Mouse (Mus musculus) C2C12 (cell line): ENCODE data around the gene Ppip5k1. TPM values are rescaled to one million over a fixed set of nuclear protein-coding genes. Genes with fewer than 3 reads are reported as not detected.
A peak's percentile ranks its signal among the peaks of the same experiment; 100 is the strongest.

Source experiments
- H3K27me3 ChIP-seq: one replicate; pipeline ENCODE4 v1.6.1; 2011; ENCODE audit not compliant: control insufficient read depth, insufficient read depth, insufficient read length
- H3K36me3 ChIP-seq: one replicate; pipeline ENCODE4 v1.6.1; 2011; ENCODE audit not compliant: control insufficient read depth, insufficient read depth
- H3K4me3 ChIP-seq: one replicate; pipeline ENCODE4 v1.5.1; 2011; ENCODE audit warnings: mild to moderate bottlenecking, control low read depth; ENCODE audit not compliant: poor library complexity, insufficient read depth, severe bottlenecking
- H3K79me2 ChIP-seq: one replicate; pipeline ENCODE4 v1.6.1; 2011; ENCODE audit not compliant: control insufficient read depth, insufficient read depth
- H3K79me3 ChIP-seq: one replicate; pipeline ENCODE4 v1.6.1; 2011; ENCODE audit warnings: low read depth, control low read depth
- H3ac ChIP-seq: one replicate; pipeline ENCODE3; 2011; ENCODE audit warnings: low read depth; ENCODE audit not compliant: control insufficient read depth, insufficient read length
- CEBPB ChIP-seq: IDR thresholded peaks from one replicate; pipeline ENCODE4 v1.6.1; 2011; ENCODE audit warnings: low read depth, mild to moderate bottlenecking, control low read depth, moderate library complexity
- CTCF ChIP-seq: IDR thresholded peaks from one replicate; pipeline ENCODE4 v1.5.1; 2011; ENCODE audit not compliant: control insufficient read depth, insufficient read depth, insufficient read length
- FOSL1 ChIP-seq: IDR thresholded peaks from one replicate; pipeline ENCODE4 v1.8.0; 2011; ENCODE audit warnings: mild to moderate bottlenecking, low read length; ENCODE audit not compliant: poor library complexity, insufficient read depth, severe bottlenecking
- MAX ChIP-seq: IDR thresholded peaks from one replicate; pipeline ENCODE4 v1.6.1; 2011; ENCODE audit warnings: mild to moderate bottlenecking, control low read depth
- MYOD1 ChIP-seq: IDR thresholded peaks from one replicate; pipeline ENCODE4 v1.6.1; 2011; ENCODE audit warnings: low read depth; ENCODE audit not compliant: control insufficient read depth, insufficient read length
- MYOG ChIP-seq: IDR thresholded peaks from one replicate; pipeline ENCODE4 v1.6.1; 2011; ENCODE audit not compliant: control insufficient read depth, insufficient read length; ENCODE audit errors: extremely low read depth
- USF1 ChIP-seq: IDR thresholded peaks from one replicate; pipeline ENCODE4 v1.6.1; 2011; ENCODE audit warnings: low read depth, mild to moderate bottlenecking, control low read depth, moderate library complexity
- polyA plus RNA-seq: library from polyadenylated mRNA; unstranded; fragments of >200 nt; fragmentation: generic; extraction: Trizol; gene quantifications from one replicate; pipeline ENCODE4 v1.2.1, GENCODE M21; 2012; ENCODE audit warnings: missing spikeins

The Ppip5k1 gene
- polyA plus RNA-seq, 1 experiment = 5.8 TPM

DNA sequence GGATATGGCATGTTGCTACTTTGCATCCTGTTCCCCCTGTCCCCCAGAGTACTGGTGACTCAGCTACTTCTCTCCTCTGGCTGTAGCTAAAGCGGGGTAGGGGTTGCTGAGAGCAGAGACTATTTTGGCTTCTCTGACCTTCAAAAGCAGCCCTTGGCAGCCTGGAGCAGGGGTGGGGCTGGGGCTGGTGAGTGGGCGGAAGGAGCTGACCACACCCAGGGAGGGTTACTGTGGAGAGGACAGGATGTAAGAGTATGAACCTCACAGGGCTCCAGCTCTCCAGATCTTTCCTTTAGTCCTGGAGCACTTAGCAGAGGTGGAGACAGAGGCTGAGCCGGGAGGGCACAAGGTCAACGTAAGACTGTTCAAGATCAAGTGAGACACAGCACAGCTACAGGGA lies 61.0 kb downstream of the Ppip5k1 start:
- peaks cover 10% of the 10 kb centered on the region for H3K36me3 ChIP-seq
- no peaks in the 10 kb centered on the region for H3K79me2 ChIP-seq
- no peaks in the 10 kb centered on the region for H3K27me3 ChIP-seq
- no peak for TF ChIP-seq USF1
- TF ChIP-seq MAX = no peak
- no peak for TF ChIP-seq FOSL1
- TF ChIP-seq CTCF = no peak
- no peak for TF ChIP-seq MYOG
- TF ChIP-seq MYOD1 = no peak
- TF ChIP-seq CEBPB = no peak
- peak overlapping the region; percentile 46 for H3K4me3 ChIP-seq
- no peaks in the 10 kb centered on the region for H3K79me3 ChIP-seq
- H3ac ChIP-seq = peak overlapping the region; percentile 68

- TF ChIP-seq CEBPB (no peak), CTCF (no peak), MAX (no peak), MYOD1 (no peak), USF1 (no peak), MYOG (no peak), FOSL1 (no peak)
Measured at GRCm38 (mm10) chr2:121292316-121293013, 62.7 kb downstream of the Ppip5k1 start.

DNA sequence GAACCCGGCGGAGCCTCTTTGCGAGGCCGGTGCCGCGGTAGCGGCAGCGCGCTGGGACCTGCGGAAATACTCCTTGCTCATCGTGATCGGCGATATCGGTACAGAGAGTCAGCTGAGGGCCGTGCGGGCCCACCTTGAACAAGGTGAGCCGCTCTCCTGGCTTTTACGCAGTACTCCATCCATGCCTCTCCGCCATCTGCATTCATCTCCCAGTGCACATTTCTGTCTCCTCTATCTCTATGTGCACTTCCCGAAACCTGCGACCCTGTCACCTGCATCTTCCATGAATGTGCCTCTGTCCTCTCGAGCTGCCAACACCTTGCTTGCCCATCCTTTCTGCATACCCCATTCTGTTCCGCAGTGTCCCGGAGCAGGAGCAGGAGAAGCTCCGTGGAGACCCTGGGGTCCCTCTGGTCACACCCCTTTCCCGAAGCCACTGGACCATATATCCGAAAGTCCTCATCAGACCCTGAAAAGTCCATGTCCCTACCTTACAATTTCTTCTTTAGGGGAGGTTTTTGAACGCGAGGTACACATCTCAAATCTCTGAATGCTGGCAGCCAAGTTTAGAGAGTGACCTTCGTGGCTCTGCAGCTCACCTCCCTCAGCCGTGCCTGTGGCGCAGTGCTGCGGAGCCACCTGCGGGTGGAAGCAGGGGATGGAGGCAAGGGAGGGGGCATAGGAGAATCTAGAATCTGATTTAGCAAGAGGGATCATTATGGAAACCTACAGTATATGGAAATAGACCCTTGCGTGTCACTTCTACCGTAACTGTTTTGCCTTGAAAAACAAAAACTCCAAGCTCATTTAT lies 65.3 kb downstream of the Ppip5k1 start:
- TF ChIP-seq MAX = no peak
- TF ChIP-seq USF1 = no peak
- no peak for TF ChIP-seq MYOG
- no peak for TF ChIP-seq FOSL1
- no peak for TF ChIP-seq MYOD1
- no peak for TF ChIP-seq CTCF
- no peak for TF ChIP-seq CEBPB
- H3K79me2 ChIP-seq = no peaks in the 10 kb centered on the region
- H3ac ChIP-seq = peak overlapping the region; percentile 47
- peak overlapping the region; percentile 31 for H3K4me3 ChIP-seq
- no peaks in the 10 kb centered on the region for H3K27me3 ChIP-seq
- H3K79me3 ChIP-seq = no peaks in the 10 kb centered on the region
- H3K36me3 ChIP-seq = no peaks in the 10 kb centered on the region

More at GRCm38 (mm10) chr2:121292316-121293013, 62.7 kb downstream of the Ppip5k1 start:
- Histone ChIP-seq H3K4me3 (no peak overlapping the region), H3ac (no peak overlapping the region), H3K27me3 (no peaks in the 10 kb centered on the region), H3K79me3 (no peaks in the 10 kb centered on the region), H3K79me2 (no peaks in the 10 kb centered on the region), H3K36me3 (no peaks in the 10 kb centered on the region)

DNA sequence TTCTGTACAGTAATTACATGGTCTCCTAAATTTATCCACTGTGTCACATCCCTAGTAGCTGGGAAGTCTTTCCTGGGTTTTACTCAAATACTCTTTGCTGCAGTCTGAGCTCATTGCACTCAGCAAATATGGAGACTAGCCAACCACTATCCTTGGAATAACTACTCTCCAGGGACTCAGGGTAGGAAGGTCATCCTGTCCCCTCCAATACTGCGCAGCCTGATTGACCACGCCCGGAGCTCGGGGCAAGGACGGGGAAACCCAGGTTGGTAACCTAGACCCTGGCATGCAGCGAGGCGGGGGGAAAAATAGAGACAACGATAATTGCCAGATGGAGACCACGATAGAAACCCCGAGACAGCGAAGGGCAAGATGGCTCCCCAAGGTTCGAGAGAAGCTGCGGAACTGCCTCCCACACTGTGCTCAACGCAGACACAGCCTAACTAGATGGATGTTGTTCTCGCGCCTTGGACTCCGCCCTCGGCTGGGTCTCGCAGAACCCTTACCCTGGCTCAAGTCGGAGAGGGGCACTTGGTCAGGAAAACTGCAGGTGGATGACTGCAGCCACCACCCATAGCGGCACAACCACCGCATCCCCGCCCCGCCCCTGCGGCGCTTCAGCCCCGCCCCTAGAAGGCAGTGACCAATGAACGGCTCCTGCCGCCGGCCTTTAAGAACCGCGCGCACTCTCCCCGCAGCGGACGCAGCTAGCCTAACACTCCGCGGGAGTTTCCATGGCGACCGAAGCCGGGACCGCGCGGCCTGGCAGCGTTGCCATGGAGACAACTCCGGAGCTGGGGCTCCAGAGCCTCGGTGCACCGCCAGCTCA lies 66.1 kb downstream of the Ppip5k1 start, which contains the start of gene Map1a:
Gene Map1a (plus strand): TSS at position 700 of the 829 bp plus-strand sequence.
- peak within 1 kb of the TSS; percentile 31 for H3K4me3 ChIP-seq
- H3ac ChIP-seq = peak within 1 kb of the TSS; percentile 47
- no peaks in the 10 kb centered on the region for H3K79me2 ChIP-seq
- H3K79me3 ChIP-seq = no peaks in the 10 kb centered on the region
- TF ChIP-seq MYOD1 = no peak
- no peak for TF ChIP-seq MAX
- TF ChIP-seq FOSL1 = no peak
- no peak for TF ChIP-seq USF1
- TF ChIP-seq CEBPB = no peak
- no peak for TF ChIP-seq MYOG
- TF ChIP-seq CTCF = no peak
- no peaks in the 10 kb centered on the region for H3K36me3 ChIP-seq
- H3K27me3 ChIP-seq = no peaks in the 10 kb centered on the region

DNA sequence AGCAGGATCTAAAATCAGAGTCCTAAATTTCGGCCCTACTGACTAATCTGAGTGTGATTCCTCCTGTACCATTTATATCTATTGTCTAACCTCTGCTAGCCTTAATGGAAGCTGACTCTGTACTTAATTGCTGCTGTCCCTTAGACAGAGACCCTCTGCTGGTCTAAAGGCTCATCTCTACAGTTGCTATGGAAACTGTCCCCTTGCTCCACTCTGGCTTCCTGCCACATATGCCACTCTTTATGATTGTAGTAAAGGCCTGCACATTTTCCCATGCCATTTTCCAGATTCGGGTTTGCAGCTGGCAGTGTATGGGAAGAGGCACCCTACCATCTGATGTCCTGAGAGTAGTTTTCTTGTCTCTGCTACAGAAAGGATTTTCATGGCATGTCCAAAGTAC lies 67.3 kb downstream of the Ppip5k1 start:
- H3K79me3 ChIP-seq = no peaks in the 10 kb centered on the region
- no peak for TF ChIP-seq FOSL1
- no peak for TF ChIP-seq MYOG
- no peak for TF ChIP-seq MAX
- TF ChIP-seq CEBPB = no peak
- no peak for TF ChIP-seq USF1
- no peak for TF ChIP-seq MYOD1
- no peak for TF ChIP-seq CTCF
- H3K79me2 ChIP-seq = no peaks in the 10 kb centered on the region
- H3K27me3 ChIP-seq = no peaks in the 10 kb centered on the region
- no peaks in the 10 kb centered on the region for H3K36me3 ChIP-seq
- H3ac ChIP-seq = no peak overlapping the region
- H3K4me3 ChIP-seq = no peak overlapping the region
